Mouse (Mus musculus) fat pad, adult 2 months (tissue): ENCODE measurements around the gene Naxe.
A peak's percentile ranks its signal among the peaks of the same experiment; 100 is the strongest.

Source experiments
- DNase-seq: peaks from one replicate; pipeline ENCODE4 v3.0.0-alpha.2; 2011; ENCODE audit warnings: low read depth, low spot score; ENCODE audit errors: extremely low read depth

Gene Naxe

GRCm38 (mm10) chr3:88057902-88058696, at the start of gene Naxe:
Gene Naxe, minus strand, starts transcription at chr3:88058495.
- DNase-seq, result peak; percentile 51

- DNase-seq, result no peak
Measured at GRCm38 (mm10) chr3:88106126-88106525, 47.8 kb upstream of the Naxe start.

- DNase-seq, result no peak
Measured at GRCm38 (mm10) chr3:88102611-88103010, 44.3 kb upstream of the Naxe start.

GRCm38 (mm10) chr3:88102196-88102595, 43.9 kb upstream of the Naxe start:
- no peak for DNase-seq

- DNase-seq, result no peak
Measured at GRCm38 (mm10) chr3:88101736-88102135, 43.4 kb upstream of the Naxe start.

GRCm38 (mm10) chr3:88100251-88100650, 42.0 kb upstream of the Naxe start:
- no peak for DNase-seq

GRCm38 (mm10) chr3:88097666-88098065, 39.4 kb upstream of the Naxe start:
- no peak for DNase-seq

GRCm38 (mm10) chr3:88094126-88094525, 35.8 kb upstream of the Naxe start:
- DNase-seq, result no peak

GRCm38 (mm10) chr3:88090616-88091015, 32.3 kb upstream of the Naxe start:
- DNase-seq, result no peak

GRCm38 (mm10) chr3:88090106-88090505, 31.8 kb upstream of the Naxe start:
- DNase-seq, result no peak

GRCm38 (mm10) chr3:88087688-88088087, 29.4 kb upstream of the Naxe start:
- DNase-seq, result no peak

- no peak for DNase-seq
Measured at GRCm38 (mm10) chr3:88085459-88085858, 27.2 kb upstream of the Naxe start.

- DNase-seq, result no peak
Measured at GRCm38 (mm10) chr3:88084001-88084400, 25.7 kb upstream of the Naxe start.

GRCm38 (mm10) chr3:88082663-88083062, 24.4 kb upstream of the Naxe start:
- peak; percentile 21 for DNase-seq

- DNase-seq, result no peak
Measured at GRCm38 (mm10) chr3:88082224-88082618, 23.9 kb upstream of the Naxe start.

GRCm38 (mm10) chr3:88081345-88082223, 23.3 kb upstream of the Naxe start, which contains the start of gene Iqgap3:
Gene Iqgap3, plus strand, starts transcription at chr3:88081971.
- no peak for DNase-seq

- DNase-seq, result no peak
Measured at GRCm38 (mm10) chr3:88078204-88078603, 19.9 kb upstream of the Naxe start, which contains the start of gene Ttc24. Gene Ttc24, minus strand, starts transcription at chr3:88078304.

- no peak for DNase-seq
Measured at GRCm38 (mm10) chr3:88077441-88077840, 19.1 kb upstream of the Naxe start.

- DNase-seq, result no peak
Measured at GRCm38 (mm10) chr3:88074766-88075165, 16.5 kb upstream of the Naxe start.

GRCm38 (mm10) chr3:88074351-88074750, 16.1 kb upstream of the Naxe start:
- DNase-seq, result no peak

- DNase-seq, result no peak
Measured at GRCm38 (mm10) chr3:88073631-88074030, 15.3 kb upstream of the Naxe start.

- no peak for DNase-seq
Measured at GRCm38 (mm10) chr3:88071783-88072182, 13.5 kb upstream of the Naxe start.
